Mouse (Mus musculus) ES-E14 (cell line): Measurements from ENCODE around the gene Szt2.

ENCODE experiments used
- CHD2 ChIP-seq: IDR thresholded peaks from 2 replicates; pipeline ENCODE4 v1.6.1; 2014; ENCODE audit warnings: mild to moderate bottlenecking, low read depth, low read length, inconsistent platforms
- HCFC1 ChIP-seq: IDR thresholded peaks from 2 replicates; pipeline ENCODE4 v1.6.1; 2012; ENCODE audit warnings: low read length, inconsistent platforms, borderline replicate concordance; ENCODE audit not compliant: insufficient read depth
- ZNF384 ChIP-seq: IDR thresholded peaks from 2 replicates; pipeline ENCODE4 v1.6.1; 2012; ENCODE audit warnings: low read depth, low read length, inconsistent platforms

GRCm38 (mm10) chr4:118425374-118425773 is 16.3 kb upstream of the Szt2 start:
- TF ChIP-seq ZNF384 (no peak), HCFC1 (no peak), CHD2 (no peak)
